Mouse (Mus musculus): Measurements from ENCODE around the gene Tyw3. TPM values are rescaled to one million over a fixed set of nuclear protein-coding genes. Genes with fewer than 3 reads are reported as not detected.

Gene Tyw3
- polyA plus RNA-seq, 1 experiment from 2014 or later = 6.7 TPM

Other genes starting within 250 kb of the Tyw3 start
- 9.6 and 10.5 TPM in 2 replicates for gene Cryz, start 393 bp downstream of the Tyw3 start, polyA plus RNA-seq (2015; fragmentation: Nextera tagmentation; extraction: Ambion mirVana)
- 0.04 and 0.23 TPM in 2 replicates for gene Erich3, start 66.8 kb upstream of the Tyw3 start, polyA plus RNA-seq (2015; fragmentation: Nextera tagmentation; extraction: Ambion mirVana)

Measured in heart, embryonic 13.5 days (tissue).